Mouse (Mus musculus): Measurements from ENCODE around the gene 2610002M06Rik. TPM values are rescaled to one million over a fixed set of nuclear protein-coding genes. Genes with fewer than 3 reads are reported as not detected.

2610002M06Rik gene
- polyA plus RNA-seq (2012; rRNA removed) (2.6 and 4.1 TPM in 2 replicates), polyA plus RNA-seq (2014; fragmentation: Nextera tagmentation; extraction: Ambion mirVana) (9.1 and 10.9 TPM in 2 replicates)

DNA sequence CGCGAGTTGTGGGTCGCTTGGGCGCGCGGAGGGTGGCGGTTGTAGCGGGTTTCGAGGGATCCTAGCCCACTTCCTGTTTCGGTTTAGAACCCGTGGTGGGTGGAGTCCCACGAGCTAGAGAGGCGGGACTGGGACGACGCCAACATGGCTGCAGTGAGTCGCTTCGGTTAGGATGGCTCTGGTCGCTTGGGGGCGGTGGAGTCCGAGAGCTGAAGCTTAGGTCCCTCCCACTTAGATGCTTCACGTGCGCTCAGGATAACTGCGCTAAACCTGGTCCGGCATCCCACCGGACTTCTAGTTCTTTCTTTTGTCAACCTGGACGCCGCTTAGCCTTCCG lies at the start of gene 2610002M06Rik:
Gene 2610002M06Rik (minus strand): TSS at position 117 of the 337 bp plus-strand sequence.
- Histone ChIP-seq H3K27me3 (ENCODE audit: control insufficient read depth, insufficient read depth, low read length) (no peaks in the 10 kb centered on the region), H3K4me2 (ENCODE audit: low read depth) (peak within 1 kb of the TSS; percentile 63), H3K9me3 (ENCODE audit: control insufficient read depth, low read length) (no peaks in the 10 kb centered on the region), H3K27ac (peak within 1 kb of the TSS; percentile 25; the same call in 1 of the 2 replicates), H3K9ac (replicated peaks) (peak within 1 kb of the TSS; percentile 80), H3K4me1 (replicated peaks; ENCODE audit: control insufficient read depth in 2 of 2, insufficient read depth in 2 of 2, low read length in 1 of 2) (no peaks in the 10 kb centered on the region; a peak in 1 of 4 replicates), H3K4me3 (ENCODE audit: insufficient read depth in 1 of 2, low read depth in 2 of 2, low read length in 2 of 2) (peak within 1 kb of the TSS; percentile 75 to 96), H3K36me3 (replicated peaks; ENCODE audit: control insufficient read depth, insufficient read depth, low read depth) (no peaks in the 10 kb centered on the region)
- WGBS (ENCODE audit: insufficient replicate concordance): 17% methylated on average over 17 of the region's 28 CpGs
- DNase-seq (ENCODE audit: low read depth in 3 of 3, low spot score in 3 of 3) (peak; percentile 74 to 80 (median 75)), ATAC-seq (ENCODE audit: insufficient read depth) (peak; percentile 99)
- TF ChIP-seq CTCF (IDR thresholded peaks at IDR 0.05; ENCODE audit: low read depth) (peak; percentile 78), EP300 (IDR thresholded peaks at IDR 0.05; ENCODE audit: low read depth) (no peak)

DNA sequence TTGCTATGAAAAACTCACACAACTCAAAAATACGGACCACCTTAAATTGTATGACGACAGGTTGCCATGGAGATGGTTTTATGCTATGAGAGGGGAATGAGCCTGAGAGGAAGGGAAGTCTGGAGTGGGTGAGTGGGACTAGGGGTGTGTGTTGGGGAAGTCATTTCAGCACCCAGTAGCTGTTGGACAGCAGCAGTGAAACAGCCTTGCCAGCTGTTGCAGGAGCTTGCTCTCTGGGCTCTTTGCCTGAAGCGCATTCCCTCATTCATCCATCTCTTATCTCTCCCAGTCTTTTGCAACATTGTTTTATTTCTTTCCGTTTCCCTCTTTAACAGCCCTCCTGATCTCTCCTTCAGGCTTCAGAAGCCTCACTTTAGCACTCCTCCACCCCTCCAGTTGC lies 42.0 kb upstream of the 2610002M06Rik start:
- TF ChIP-seq CTCF (IDR thresholded peaks at IDR 0.05; ENCODE audit: low read depth) (no peak), EP300 (IDR thresholded peaks at IDR 0.05; ENCODE audit: low read depth) (no peak)
- Histone ChIP-seq H3K4me3 (ENCODE audit: insufficient read depth in 1 of 2, low read depth in 2 of 2, low read length in 2 of 2) (no peak overlapping the region), H3K4me2 (ENCODE audit: low read depth) (no peak overlapping the region), H3K36me3 (replicated peaks; ENCODE audit: control insufficient read depth, insufficient read depth, low read depth) (no peaks in the 10 kb centered on the region), H3K27me3 (ENCODE audit: control insufficient read depth, insufficient read depth, low read length) (no peaks in the 10 kb centered on the region), H3K9me3 (ENCODE audit: control insufficient read depth, low read length) (no peaks in the 10 kb centered on the region), H3K27ac (no peak overlapping the region), H3K4me1 (replicated peaks; ENCODE audit: control insufficient read depth in 2 of 2, insufficient read depth in 2 of 2, low read length in 1 of 2) (no peaks in the 10 kb centered on the region), H3K9ac (replicated peaks) (no peak overlapping the region)
- 36% methylated on average over 4 of the region's 4 CpGs for WGBS (ENCODE audit: insufficient replicate concordance)
- no peak for ATAC-seq (ENCODE audit: insufficient read depth)
- no peak for DNase-seq (ENCODE audit: low read depth in 3 of 3, low spot score in 3 of 3)

DNA sequence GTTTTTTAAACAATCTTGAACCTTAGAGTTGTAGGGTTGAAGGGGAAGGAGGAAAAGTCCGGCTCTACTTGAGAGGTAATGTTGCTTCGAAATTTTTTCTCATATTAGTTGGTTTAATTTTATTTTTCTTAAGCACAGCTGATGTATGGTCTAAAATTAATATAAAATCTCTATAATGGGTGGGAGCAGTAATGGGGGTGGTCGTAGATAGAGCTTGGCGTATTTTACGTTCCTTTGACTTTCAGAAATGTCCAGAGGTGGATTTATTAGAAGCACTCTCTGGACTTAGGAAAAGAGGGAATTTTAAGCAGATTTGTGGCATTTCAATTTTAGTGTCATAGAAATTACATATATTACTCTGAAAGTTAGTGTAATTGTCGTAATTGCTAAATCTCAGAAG lies 592 bp upstream of the 2610002M06Rik start:
- Histone ChIP-seq H3K27me3 (ENCODE audit: control insufficient read depth, insufficient read depth, low read length) (no peaks in the 10 kb centered on the region), H3K9me3 (ENCODE audit: control insufficient read depth, low read length) (no peaks in the 10 kb centered on the region), H3K4me3 (ENCODE audit: insufficient read depth in 1 of 2, low read depth in 2 of 2, low read length in 2 of 2) (no peak overlapping the region), H3K27ac (no peak overlapping the region), H3K36me3 (replicated peaks; ENCODE audit: control insufficient read depth, insufficient read depth, low read depth) (no peaks in the 10 kb centered on the region), H3K9ac (replicated peaks) (no peak overlapping the region), H3K4me2 (ENCODE audit: low read depth) (peak overlapping the region; percentile 63), H3K4me1 (replicated peaks; ENCODE audit: control insufficient read depth in 2 of 2, insufficient read depth in 2 of 2, low read length in 1 of 2) (no peaks in the 10 kb centered on the region; a peak in 1 of 4 replicates)
- no peak for DNase-seq (ENCODE audit: low read depth in 3 of 3, low spot score in 3 of 3)
- 75% methylated on average over 6 of the region's 6 CpGs for WGBS (ENCODE audit: insufficient replicate concordance)
- no peak for ATAC-seq (ENCODE audit: insufficient read depth)
- no peak for TF ChIP-seq EP300 (IDR thresholded peaks at IDR 0.05; ENCODE audit: low read depth)
- TF ChIP-seq CTCF (IDR thresholded peaks at IDR 0.05; ENCODE audit: low read depth): no peak

DNA sequence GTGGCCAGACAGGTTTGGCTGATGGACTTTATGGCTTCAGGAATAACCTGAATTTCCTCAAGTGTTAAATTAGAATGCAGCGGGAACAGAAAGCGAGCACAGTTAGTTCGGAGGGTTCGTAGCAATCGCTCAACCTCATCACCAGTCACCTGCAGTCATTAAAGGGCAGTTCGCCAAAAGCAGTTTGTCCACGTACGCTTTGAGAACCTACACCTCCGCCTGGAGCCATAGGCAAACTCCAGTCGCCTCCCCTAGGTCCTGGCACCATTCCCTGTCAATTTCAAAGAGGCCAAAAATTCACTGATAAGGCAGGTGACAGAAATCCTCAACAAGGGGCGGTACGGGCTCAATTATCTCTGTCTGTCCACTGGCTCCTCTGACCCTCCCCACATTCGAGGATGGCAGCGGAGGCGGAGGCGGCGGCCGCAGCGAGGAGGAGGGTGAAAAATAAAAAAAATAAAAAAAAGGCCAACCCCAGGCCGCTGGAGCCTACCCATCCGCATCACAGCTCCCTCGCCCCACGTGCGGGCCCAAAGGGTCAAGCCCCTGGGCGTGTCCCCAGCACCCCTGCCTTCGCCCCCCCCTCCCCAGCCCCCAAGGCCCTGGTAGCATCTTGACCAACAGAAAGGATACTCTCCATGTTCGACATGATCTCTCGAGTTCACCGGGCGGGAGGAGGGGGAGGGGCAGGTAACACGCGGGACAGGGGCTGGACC lies 474 bp downstream of the 2610002M06Rik start:
- 17% methylated on average over 32 of the region's 32 CpGs for whole genome bisulfite sequencing (ENCODE audit: insufficient replicate concordance)
- Histone ChIP-seq H3K9me3 (ENCODE audit: control insufficient read depth, low read length) (no peaks in the 10 kb centered on the region), H3K27me3 (ENCODE audit: control insufficient read depth, insufficient read depth, low read length) (no peaks in the 10 kb centered on the region), H3K36me3 (replicated peaks; ENCODE audit: control insufficient read depth, insufficient read depth, low read depth) (no peaks in the 10 kb centered on the region), H3K4me1 (replicated peaks; ENCODE audit: control insufficient read depth in 2 of 2, insufficient read depth in 2 of 2, low read length in 1 of 2) (no peaks in the 10 kb centered on the region; a peak in 1 of 4 replicates), H3K27ac (peak overlapping the region; percentile 25; the same call in 1 of the 2 replicates), H3K9ac (replicated peaks) (peak overlapping the region; percentile 80), H3K4me3 (ENCODE audit: insufficient read depth in 1 of 2, low read depth in 2 of 2, low read length in 2 of 2) (peak overlapping the region; percentile 75 to 96), H3K4me2 (ENCODE audit: low read depth) (peak overlapping the region; percentile 63)
- ATAC-seq (ENCODE audit: insufficient read depth) (peak; percentile 66), DNase-seq (ENCODE audit: low read depth in 3 of 3, low spot score in 3 of 3) (peak in 1 of 3 experiments; percentile 24)
- TF ChIP-seq EP300 (IDR thresholded peaks at IDR 0.05; ENCODE audit: low read depth) (no peak), CTCF (IDR thresholded peaks at IDR 0.05; ENCODE audit: low read depth) (no peak)

DNA sequence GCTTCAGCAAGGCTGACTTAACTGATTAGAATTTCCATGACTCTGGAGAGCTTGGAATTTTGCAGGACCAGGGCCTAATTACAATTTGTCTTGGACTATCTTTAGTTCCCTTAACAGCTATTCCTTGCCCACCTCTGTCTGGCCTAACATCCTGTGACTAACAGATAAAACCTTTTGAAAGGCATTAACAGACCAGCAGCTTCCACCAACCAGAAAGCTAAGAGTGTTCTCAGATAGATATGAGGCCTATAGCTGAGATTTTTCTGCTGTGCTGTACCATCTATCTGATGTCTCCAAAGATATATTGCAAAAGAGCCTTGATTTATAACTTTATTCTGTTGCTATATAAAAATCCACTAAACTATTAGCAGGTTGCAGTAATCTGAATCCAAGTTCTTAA lies 4.0 kb downstream of the 2610002M06Rik start:
- no peaks in the 10 kb centered on the region; a peak in 1 of 4 replicates for H3K4me1 ChIP-seq (replicated peaks; ENCODE audit: control insufficient read depth in 2 of 2, insufficient read depth in 2 of 2, low read length in 1 of 2)
- TF ChIP-seq CTCF (IDR thresholded peaks at IDR 0.05; ENCODE audit: low read depth) (no peak), EP300 (IDR thresholded peaks at IDR 0.05; ENCODE audit: low read depth) (no peak)
- no peak overlapping the region for H3K4me2 ChIP-seq (ENCODE audit: low read depth)
- no peak overlapping the region for H3K4me3 ChIP-seq (ENCODE audit: insufficient read depth in 1 of 2, low read depth in 2 of 2, low read length in 2 of 2)
- ATAC-seq (ENCODE audit: insufficient read depth) (no peak), DNase-seq (ENCODE audit: low read depth in 3 of 3, low spot score in 3 of 3) (no peak)
- no peaks in the 10 kb centered on the region for H3K9me3 ChIP-seq (ENCODE audit: control insufficient read depth, low read length)
- H3K9ac ChIP-seq (replicated peaks): no peak overlapping the region
- H3K27ac ChIP-seq: no peak overlapping the region
- no peaks in the 10 kb centered on the region for H3K36me3 ChIP-seq (replicated peaks; ENCODE audit: control insufficient read depth, insufficient read depth, low read depth)
- no peaks in the 10 kb centered on the region for H3K27me3 ChIP-seq (ENCODE audit: control insufficient read depth, insufficient read depth, low read length)

All from liver, embryonic 14.5 days (tissue).